Mouse (Mus musculus): ENCODE results near the gene Lats2.
"Not testable (repeated sequence)": the region's sequence is repeated elsewhere in the genome, so short reads cannot be mapped to it uniquely, and the experiment has no call there.

The Lats2 gene

GRCm38 (mm10) chr14:57695550-57695949 lies 62.6 kb downstream of the Lats2 start:
- DNase-seq (ENCODE audit: low spot score in 2 of 2) = no peak

- DNase-seq (ENCODE audit: low spot score in 2 of 2) = no peak
Observed at GRCm38 (mm10) chr14:57694246-57694645, 63.9 kb downstream of the Lats2 start.

- DNase-seq (ENCODE audit: low spot score in 2 of 2) = no peak
Observed at GRCm38 (mm10) chr14:57692517-57693130, 65.6 kb downstream of the Lats2 start.

GRCm38 (mm10) chr14:57691316-57691715 lies 66.9 kb downstream of the Lats2 start:
- no peak for DNase-seq (ENCODE audit: low spot score in 2 of 2)

GRCm38 (mm10) chr14:57690681-57691080 lies 67.5 kb downstream of the Lats2 start:
- DNase-seq (ENCODE audit: low spot score in 2 of 2) = no peak

GRCm38 (mm10) chr14:57688066-57688465 lies 70.1 kb downstream of the Lats2 start:
- DNase-seq (ENCODE audit: low spot score in 2 of 2) = not testable (repeated sequence)

- DNase-seq (ENCODE audit: low spot score in 2 of 2) = no peak
Observed at GRCm38 (mm10) chr14:57687441-57687840, 70.7 kb downstream of the Lats2 start.

GRCm38 (mm10) chr14:57686647-57687046 lies 71.5 kb downstream of the Lats2 start:
- no peak for DNase-seq (ENCODE audit: low spot score in 2 of 2)

GRCm38 (mm10) chr14:57684579-57684978 lies 73.6 kb downstream of the Lats2 start:
- peak in 1 of 2 experiments; percentile 65 for DNase-seq (ENCODE audit: low spot score in 2 of 2)

- DNase-seq (ENCODE audit: low spot score in 2 of 2) = no peak
Observed at GRCm38 (mm10) chr14:57682751-57683150, 75.4 kb downstream of the Lats2 start.

- peak; percentile 69 to 86 for DNase-seq (ENCODE audit: low spot score in 2 of 2)
Observed at GRCm38 (mm10) chr14:57679958-57680535, 78.1 kb downstream of the Lats2 start.

- no peak for DNase-seq (ENCODE audit: low spot score in 2 of 2)
Observed at GRCm38 (mm10) chr14:57679523-57679922, 78.7 kb downstream of the Lats2 start.

GRCm38 (mm10) chr14:57675481-57675880 lies 82.7 kb downstream of the Lats2 start:
- no peak for DNase-seq (ENCODE audit: low spot score in 2 of 2)

- DNase-seq (ENCODE audit: low spot score in 2 of 2) = no peak
Observed at GRCm38 (mm10) chr14:57665628-57665950, 92.6 kb downstream of the Lats2 start.

- peak; percentile 84 to 86 for DNase-seq (ENCODE audit: low spot score in 2 of 2)
Observed at GRCm38 (mm10) chr14:57664822-57665627, 93.2 kb downstream of the Lats2 start, which contains the start of gene Xpo4. Gene Xpo4 (minus strand): TSS chr14:57665430.

GRCm38 (mm10) chr14:57664311-57664821 lies 93.8 kb downstream of the Lats2 start:
- peak in 1 of 2 experiments; percentile 6 for DNase-seq (ENCODE audit: low spot score in 2 of 2)

GRCm38 (mm10) chr14:57663630-57664029 lies 94.6 kb downstream of the Lats2 start:
- no peak for DNase-seq (ENCODE audit: low spot score in 2 of 2)

GRCm38 (mm10) chr14:57658301-57658700 lies 99.9 kb downstream of the Lats2 start:
- DNase-seq (ENCODE audit: low spot score in 2 of 2) = no peak

GRCm38 (mm10) chr14:57657500-57657899 lies 100.7 kb downstream of the Lats2 start:
- DNase-seq (ENCODE audit: low spot score in 2 of 2) = no peak

GRCm38 (mm10) chr14:57656519-57656918 lies 101.7 kb downstream of the Lats2 start:
- DNase-seq (ENCODE audit: low spot score in 2 of 2) = not testable (repeated sequence)

- DNase-seq (ENCODE audit: low spot score in 2 of 2) = no peak
Observed at GRCm38 (mm10) chr14:57649501-57649900, 108.7 kb downstream of the Lats2 start.

GRCm38 (mm10) chr14:57646155-57646554 lies 112.0 kb downstream of the Lats2 start:
- no peak for DNase-seq (ENCODE audit: low spot score in 2 of 2)
